Mouse (Mus musculus) cortical plate, adult 2 months (tissue): ENCODE measurements around the gene Ifnz.
"Not testable (repeated sequence)": the region's sequence is repeated elsewhere in the genome, so short reads cannot be mapped to it uniquely, and the experiment has no call there.

ENCODE experiments used
- CTCF ChIP-seq: fragments of 200-500 bp; IDR thresholded peaks from 2 replicates; pipeline ENCODE4 v1.5.1; 2011; ENCODE audit warnings: mild to moderate bottlenecking, control low read depth, low read length; ENCODE audit not compliant: insufficient read depth; ENCODE audit errors: extremely low read depth
- POLR2A ChIP-seq: fragments of 200-500 bp; IDR thresholded peaks from 2 replicates; pipeline ENCODE4 v1.6.1; 2011; ENCODE audit warnings: mild to moderate bottlenecking, low read length, control low read depth; ENCODE audit not compliant: insufficient read depth; ENCODE audit errors: extremely low read depth

GRCm38 (mm10) chr4:88827116-88827515, 45.2 kb downstream of the Ifnz start, which contains the start of gene Ifna6:
- TF ChIP-seq CTCF, POLR2A: not testable (repeated sequence)
